Comparison of ENCODE assay signal across 28 mouse cellular contexts in the genomic region with DNA sequence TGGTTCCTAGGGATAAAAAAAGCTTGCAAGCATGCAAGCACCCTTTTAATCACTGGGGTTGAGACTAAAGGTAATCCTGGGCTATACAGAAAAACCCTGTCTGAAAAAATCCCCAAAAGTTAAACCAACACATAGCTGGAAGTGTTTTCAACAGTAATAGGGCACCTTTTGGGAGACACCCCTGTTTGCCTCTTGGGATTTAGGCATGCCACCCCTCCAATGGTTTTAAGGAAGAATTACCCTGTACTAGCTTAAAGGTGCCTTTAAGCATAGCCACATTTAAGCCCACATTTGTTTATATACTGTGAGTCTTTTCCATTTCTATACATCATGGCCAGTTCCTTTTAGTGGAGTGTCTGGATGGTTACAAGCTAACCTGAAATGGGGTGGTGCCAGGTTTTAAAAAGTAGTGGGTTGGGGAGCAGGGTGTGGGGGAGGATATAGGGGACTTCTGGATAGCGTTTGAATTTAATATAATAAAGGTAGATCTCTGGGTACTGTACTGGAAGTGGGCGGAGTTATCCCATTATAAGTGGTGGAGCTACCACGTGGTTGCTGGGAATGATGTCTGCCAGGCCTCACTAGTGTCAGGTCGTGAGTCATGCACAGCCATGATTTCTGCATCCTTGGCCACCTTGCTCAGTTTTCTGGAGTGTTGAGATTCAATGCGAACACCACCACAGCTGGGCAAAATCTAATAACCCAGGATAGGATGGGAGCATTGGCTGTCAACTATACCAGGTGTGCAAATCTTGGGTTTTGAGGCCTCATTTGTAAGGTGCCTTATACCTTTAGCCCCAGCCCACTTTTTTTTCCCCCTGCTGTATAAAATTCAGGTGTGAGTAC. TPM values are rescaled to one million over a fixed set of nuclear protein-coding genes. Genes with fewer than 3 reads are reported as not detected.
DNase-seq lines count a peak whose midpoint lies in the region; ATAC-seq and TF ChIP-seq lines count a peak whose summit lies in the region.
"Had no signal": no experiment of that assay in that cellular context is flagged by ENCODE, and none has a peak within 500 bp of the region (broad histone marks: within the 10 kb centered on the region; RNA-seq: fewer than 3 reads in every experiment).

No protein-coding gene starts in this region.

- ATAC-seq in forebrain, embryonic 15.5 days (replicated peaks) = peak; percentile 55
- ATAC-seq in kidney, postnatal 0 days (replicated peaks; ENCODE audit: low FRiP score, low read depth) = 0 out of 2 replicates have a peak, but pooled peaks have one; percentile 52
- ATAC-seq: intestine, embryonic 16.5 days had no signal

- no peak overlapping the region for H3K27ac ChIP-seq in forebrain, embryonic 15.5 days (replicated peaks)
- H3K27ac ChIP-seq in forebrain, embryonic 10.5 days = no peak overlapping the region
- H3K27ac ChIP-seq in kidney, postnatal 0 days = no peak overlapping the region
- H3K27ac ChIP-seq: embryonic facial prominence, embryonic 12.5 days; forebrain, embryonic 13.5 days; heart, embryonic 10.5 days; limb, embryonic 15.5 days; liver, embryonic 14.5 days; lung, embryonic 15.5 days; neural tube, embryonic 13.5 days; stomach, embryonic 15.5 days had no signal

- H3K4me3 ChIP-seq in forebrain, embryonic 15.5 days = no peak overlapping the region
- no peak overlapping the region for H3K4me3 ChIP-seq in forebrain, embryonic 10.5 days
- no peak overlapping the region for H3K4me3 ChIP-seq in kidney, postnatal 0 days (replicated peaks; ENCODE audit: low read depth, low read length)
- H3K4me3 ChIP-seq in E14TG2a.4 (replicated peaks; ENCODE audit: low read length) = peak overlapping the region; percentile 90
- H3K4me3 ChIP-seq in lung, adult 2 months (replicated peaks; ENCODE audit: extremely low read depth, low read depth, low read length) = no peak overlapping the region
- H3K4me3 ChIP-seq: embryonic facial prominence, embryonic 12.5 days; forebrain, embryonic 13.5 days; heart, embryonic 10.5 days; limb, embryonic 15.5 days; lung, embryonic 15.5 days; neural tube, embryonic 13.5 days; stomach, embryonic 15.5 days had no signal

- intact Hi-C loops in heart, postnatal 25 days (cut with DNase I) = loop anchor here (5.0 kb wide), 1 partner anchor 81 kb away; no protein-coding TSS in a partner anchor

- H3K27me3 ChIP-seq in forebrain, embryonic 15.5 days = peaks cover 16% of the 10 kb centered on the region; the same call in 1 of the 2 replicates
- peaks cover 32% of the 10 kb centered on the region for H3K27me3 ChIP-seq in forebrain, embryonic 10.5 days (ENCODE audit: poor library complexity, severe bottlenecking)
- peaks cover 3% of the 10 kb centered on the region; the same call in 1 of the 2 replicates for H3K27me3 ChIP-seq in kidney, postnatal 0 days (ENCODE audit: insufficient read depth, low read length)
- no peaks in the 10 kb centered on the region for H3K27me3 ChIP-seq in E14TG2a.4 (ENCODE audit: insufficient read depth, low read length)

- TF ChIP-seq CTCF in kidney, postnatal 0 days (IDR thresholded peaks at IDR 0.05; ENCODE audit: low read depth) = no peak
- TF ChIP-seq CTCF in E14TG2a.4 (conservative IDR thresholded peaks at IDR 0.05; ENCODE audit: low read length) = no peak
- no peak for TF ChIP-seq CTCF in lung, adult 2 months (IDR thresholded peaks at IDR 0.05; ENCODE audit: insufficient read depth, low read length)

- H3K9me3 ChIP-seq in forebrain, embryonic 15.5 days = no peaks in the 10 kb centered on the region
- H3K9me3 ChIP-seq in forebrain, embryonic 10.5 days = no peaks in the 10 kb centered on the region
- H3K9me3 ChIP-seq in kidney, postnatal 0 days (replicated peaks; ENCODE audit: low read length) = no peaks in the 10 kb centered on the region
- H3K9me3 ChIP-seq in E14TG2a.4 (ENCODE audit: low read length) = no peaks in the 10 kb centered on the region; the same call in 1 of the 2 replicates
- H3K9me3 ChIP-seq: embryonic facial prominence, embryonic 12.5 days; forebrain, embryonic 13.5 days; heart, embryonic 10.5 days; limb, embryonic 15.5 days; lung, embryonic 15.5 days; neural tube, embryonic 13.5 days; stomach, embryonic 15.5 days had no signal

- WGBS in forebrain, embryonic 15.5 days = 56% methylated on average over 5 of the region's 5 CpGs
- 54% methylated on average over 5 of the region's 5 CpGs for WGBS in forebrain, embryonic 10.5 days
- 50% methylated on average over 5 of the region's 5 CpGs for WGBS in kidney, postnatal 0 days
- WGBS in lung, adult 2 months = 54% methylated on average over 5 of the region's 5 CpGs

- no peak overlapping the region for H3K4me2 ChIP-seq in forebrain, embryonic 15.5 days (replicated peaks)
- H3K4me2 ChIP-seq in kidney, postnatal 0 days (ENCODE audit: low read length) = no peak overlapping the region
- H3K4me2 ChIP-seq: embryonic facial prominence, embryonic 12.5 days; forebrain, embryonic 13.5 days; limb, embryonic 15.5 days; lung, embryonic 15.5 days; neural tube, embryonic 13.5 days; stomach, embryonic 15.5 days had no signal

- H3K9ac ChIP-seq in forebrain, embryonic 15.5 days (replicated peaks) = no peak overlapping the region
- no peak overlapping the region for H3K9ac ChIP-seq in kidney, postnatal 0 days (ENCODE audit: low read depth, low read length)
- H3K9ac ChIP-seq: embryonic facial prominence, embryonic 12.5 days; forebrain, embryonic 13.5 days; limb, embryonic 15.5 days; liver, embryonic 14.5 days; lung, embryonic 15.5 days; neural tube, embryonic 13.5 days; stomach, embryonic 15.5 days had no signal

- H3K4me1 ChIP-seq in forebrain, embryonic 15.5 days = no peaks in the 10 kb centered on the region
- no peaks in the 10 kb centered on the region for H3K4me1 ChIP-seq in forebrain, embryonic 10.5 days
- H3K4me1 ChIP-seq in kidney, postnatal 0 days (replicated peaks; ENCODE audit: insufficient read depth, low read length) = no peaks in the 10 kb centered on the region
- peaks cover 21% of the 10 kb centered on the region for H3K4me1 ChIP-seq in E14TG2a.4 (replicated peaks; ENCODE audit: low read depth, low read length)
- H3K4me1 ChIP-seq in lung, adult 2 months (ENCODE audit: control insufficient read depth, insufficient read depth, low read length) = no peaks in the 10 kb centered on the region
- H3K4me1 ChIP-seq: embryonic facial prominence, embryonic 12.5 days; forebrain, embryonic 13.5 days; limb, embryonic 15.5 days; lung, embryonic 15.5 days; neural tube, embryonic 13.5 days; stomach, embryonic 15.5 days had no signal

- H3K36me3 ChIP-seq in forebrain, embryonic 15.5 days = no peaks in the 10 kb centered on the region
- H3K36me3 ChIP-seq in forebrain, embryonic 10.5 days (replicated peaks) = no peaks in the 10 kb centered on the region
- no peaks in the 10 kb centered on the region for H3K36me3 ChIP-seq in kidney, postnatal 0 days (ENCODE audit: insufficient read depth, low read length)
- peaks cover 33% of the 10 kb centered on the region for H3K36me3 ChIP-seq in E14TG2a.4 (ENCODE audit: insufficient read depth, low read length)
- H3K36me3 ChIP-seq: embryonic facial prominence, embryonic 12.5 days; heart, embryonic 10.5 days; limb, embryonic 15.5 days; lung, embryonic 15.5 days; neural tube, embryonic 13.5 days; stomach, embryonic 15.5 days had no signal

- DNase-seq in forebrain, embryonic 10.5 days (ENCODE audit: extremely low spot score, low spot score) = no peak
- no peak for DNase-seq in kidney, postnatal 0 days (ENCODE audit: low spot score)
- DNase-seq in kidney, adult 8-10 months = no peak
- DNase-seq in NIH3T3 (ENCODE audit: low read depth) = peak; percentile 18
- no peak for DNase-seq in lung, adult 2 months
- no peak for DNase-seq in heart, postnatal 25 days (ENCODE audit: low spot score)

- TF ChIP-seq POLR2A in lung, adult 2 months (IDR thresholded peaks at IDR 0.05; ENCODE audit: borderline replicate concordance, extremely low read depth, low read depth, low read length) = no peak

RNA-seq across cellular contexts. Expression of a gene that starts 28.3 kb away (rescaled TPM):
- not detected in 2 replicates for polyA plus RNA-seq in forebrain, embryonic 15.5 days (2015; fragmentation: Nextera tagmentation; extraction: Ambion mirVana)
- not detected in 2 replicates for polyA plus RNA-seq in forebrain, embryonic 10.5 days (2016; fragmentation: Nextera tagmentation; extraction: Ambion mirVana)
- polyA plus RNA-seq in kidney, postnatal 0 days (2015; fragmentation: Nextera tagmentation; extraction: Ambion mirVana) = 0.05 TPM in 1 of 2 replicates, not detected in the other
- polyA plus RNA-seq in lung, adult 2 months (2012; rRNA removed) = 0.25 and 0.50 TPM in 2 replicates
- total RNA-seq in heart, postnatal 25 days (2021) = not detected
- total RNA-seq: adrenal gland, adult 2 months; left cerebral cortex, adult 8-10 months; megakaryocyte-erythroid progenitor cell, adult 5-6 weeks had no signal
- polyA plus RNA-seq: forebrain, embryonic 13.5 days; heart, embryonic 10.5 days; heart, embryonic 16.5 days; intestine, embryonic 16.5 days; kidney, embryonic 16.5 days; large intestine, adult 2 months; limb, embryonic 15.5 days; neural tube, embryonic 13.5 days had no signal

RNA-seq across cellular contexts. Expression of a gene that starts 52.3 kb away (rescaled TPM):
- polyA plus RNA-seq in forebrain, embryonic 15.5 days (2015; fragmentation: Nextera tagmentation; extraction: Ambion mirVana) = not detected in 2 replicates
- 0.10 and 0.21 TPM in 2 replicates for polyA plus RNA-seq in forebrain, embryonic 10.5 days (2016; fragmentation: Nextera tagmentation; extraction: Ambion mirVana)
- 0.04 TPM in 1 of 2 replicates, not detected in the other for polyA plus RNA-seq in kidney, postnatal 0 days (2015; fragmentation: Nextera tagmentation; extraction: Ambion mirVana)
- polyA plus RNA-seq in lung, adult 2 months (2012; rRNA removed) = 0.22 and 0.26 TPM in 2 replicates
- total RNA-seq in heart, postnatal 25 days (2021) = not detected
- total RNA-seq: adrenal gland, adult 2 months; adrenal gland, postnatal 4 days; gastrocnemius, postnatal 10 days; granulocyte monocyte progenitor cell, adult 5-6 weeks; hematopoietic stem cell, adult 5-6 weeks; left cerebral cortex, adult 8-10 months; left cerebral cortex, postnatal 4 days; megakaryocyte-erythroid progenitor cell, adult 5-6 weeks had no signal
- polyA plus RNA-seq: adrenal gland, adult 2 months; forebrain, embryonic 13.5 days; heart, embryonic 16.5 days; intestine, embryonic 16.5 days; kidney, embryonic 16.5 days; large intestine, adult 2 months; liver, embryonic 14.5 days; neural tube, embryonic 13.5 days had no signal
